Mouse (Mus musculus) left cerebral cortex, adult 9 months (tissue): ENCODE results near the gene Gm266.
A peak's percentile ranks its signal among the peaks of the same experiment; 100 is the strongest.

ENCODE experiments used
- DNase-seq, 2 experiments: peaks; one replicate each; pipeline ENCODE4 v3.0.0; 2022; ENCODE audit warnings: low spot score in 2 of 2

Gm266 gene

DNA sequence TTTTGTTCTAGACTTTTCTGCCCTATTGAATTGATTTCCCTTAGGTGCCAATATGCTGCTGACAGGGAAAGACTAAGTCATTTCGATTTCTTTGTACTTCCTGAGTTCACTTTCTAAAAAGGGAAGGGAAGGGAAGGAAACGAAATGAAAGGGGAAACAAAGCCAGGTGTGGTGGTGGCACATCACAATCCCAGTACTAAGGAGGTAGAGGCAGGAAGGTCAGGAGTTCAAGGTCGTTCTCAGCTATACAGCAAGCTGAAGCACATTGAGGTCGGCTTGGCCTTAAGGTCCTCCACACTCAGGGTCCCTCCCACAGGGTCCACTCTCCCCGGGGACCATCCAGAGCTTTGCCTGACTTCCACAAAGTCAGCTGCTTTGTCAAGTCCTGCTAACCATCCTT is 17.9 kb upstream of the Gm266 start:
- DNase-seq: no peak

DNA sequence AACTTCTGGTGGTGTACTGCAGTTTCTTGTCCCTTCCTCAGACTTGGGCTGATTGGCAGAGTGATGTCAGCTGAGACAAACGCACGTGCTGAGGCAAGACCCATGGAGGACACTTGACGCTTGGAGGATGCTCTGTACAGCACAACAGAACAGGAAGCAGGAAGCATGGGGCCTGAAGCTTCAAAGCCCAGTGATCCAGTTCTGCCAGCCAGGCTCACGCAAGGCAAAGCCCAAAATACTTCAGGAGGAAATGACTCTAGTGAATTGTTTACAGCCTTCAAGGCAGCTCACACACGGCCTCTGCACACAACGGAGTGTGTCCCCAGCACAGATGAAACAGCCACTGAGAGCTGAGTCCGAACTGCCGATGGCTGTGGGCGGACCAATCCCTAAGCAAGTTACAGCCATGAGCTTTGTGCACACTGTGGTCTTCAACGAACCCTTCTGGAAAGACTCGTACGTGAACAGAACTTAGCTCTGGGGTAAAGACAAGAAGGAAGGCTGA is 17.5 kb upstream of the Gm266 start:
- no peak for DNase-seq

DNA sequence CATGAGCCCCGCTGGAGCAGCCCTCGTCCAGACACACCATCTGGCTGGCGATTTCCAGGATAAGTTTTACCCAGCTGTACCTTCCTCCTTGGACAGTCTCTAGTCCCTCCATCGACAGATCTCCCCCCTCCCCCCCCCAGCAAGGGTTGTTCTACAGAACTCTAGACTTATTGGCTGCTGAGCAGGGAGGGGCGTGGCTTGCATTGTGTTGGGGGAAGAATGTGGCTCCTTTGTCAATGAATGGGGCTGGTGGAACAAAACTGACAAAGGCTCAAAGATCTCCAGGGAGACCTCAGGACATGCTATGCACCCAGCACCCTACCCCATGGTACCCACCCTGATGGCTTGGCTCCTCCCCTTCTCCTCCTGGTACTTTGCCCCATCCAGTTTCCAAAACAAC is 15.1 kb upstream of the Gm266 start:
- DNase-seq: no peak

DNA sequence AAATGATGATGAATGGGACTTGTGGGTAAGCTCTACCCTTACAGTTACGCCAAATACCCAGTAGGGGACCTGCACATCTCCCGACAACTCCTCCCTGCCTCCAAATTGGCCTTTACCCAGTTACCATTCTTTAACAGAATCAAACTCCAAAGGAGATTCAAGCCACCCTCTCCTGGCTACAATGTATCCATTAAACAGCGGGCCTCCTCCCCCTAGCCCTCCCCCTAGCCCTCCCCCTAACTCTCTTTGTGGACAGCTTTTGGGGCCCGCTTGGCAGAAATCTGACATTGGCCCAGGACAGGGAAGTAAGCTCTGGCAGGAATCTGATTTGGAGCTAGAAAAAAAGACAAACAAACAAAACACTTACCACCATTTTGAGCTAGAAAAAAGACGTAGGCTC is 14.0 kb upstream of the Gm266 start:
- no peak for DNase-seq

DNA sequence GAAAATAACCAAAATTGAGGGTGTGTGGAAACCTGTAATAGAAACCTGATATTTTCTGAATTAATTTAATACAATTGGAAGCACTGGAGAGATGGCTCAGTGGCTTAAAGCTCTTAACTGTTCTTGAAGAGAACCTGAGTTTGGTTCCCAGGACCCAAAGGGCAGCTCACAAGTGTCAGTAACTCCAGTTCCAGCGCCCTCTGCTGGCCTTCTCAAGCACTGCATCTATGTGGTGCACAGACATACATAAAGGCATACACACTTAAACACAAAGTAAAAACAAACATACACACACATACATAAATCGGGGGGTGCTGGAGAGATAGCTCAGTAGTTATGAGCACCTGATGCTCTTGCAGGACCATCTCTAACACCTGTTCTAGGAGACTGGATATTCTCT is 11.5 kb upstream of the Gm266 start:
- DNase-seq: no peak

DNA sequence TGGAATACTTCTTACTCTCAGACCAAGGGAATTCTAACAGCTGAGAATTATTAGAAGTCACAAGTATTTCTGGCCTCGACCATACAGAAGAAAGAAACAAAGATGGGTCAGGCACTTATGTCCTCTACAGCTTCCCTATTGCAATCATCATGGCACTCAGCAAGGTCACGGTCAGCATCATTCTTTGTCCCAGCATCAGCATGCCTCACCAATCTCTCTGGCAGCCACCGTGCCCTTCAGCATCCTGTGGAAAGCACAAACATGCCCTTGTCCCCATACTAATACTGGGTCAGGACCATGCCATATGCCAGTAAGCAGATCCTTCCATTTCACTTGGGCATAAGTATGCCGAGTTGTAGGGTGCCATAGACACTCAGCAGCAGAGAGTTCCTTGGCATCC is 9.3 kb upstream of the Gm266 start:
- DNase-seq: no peak

DNA sequence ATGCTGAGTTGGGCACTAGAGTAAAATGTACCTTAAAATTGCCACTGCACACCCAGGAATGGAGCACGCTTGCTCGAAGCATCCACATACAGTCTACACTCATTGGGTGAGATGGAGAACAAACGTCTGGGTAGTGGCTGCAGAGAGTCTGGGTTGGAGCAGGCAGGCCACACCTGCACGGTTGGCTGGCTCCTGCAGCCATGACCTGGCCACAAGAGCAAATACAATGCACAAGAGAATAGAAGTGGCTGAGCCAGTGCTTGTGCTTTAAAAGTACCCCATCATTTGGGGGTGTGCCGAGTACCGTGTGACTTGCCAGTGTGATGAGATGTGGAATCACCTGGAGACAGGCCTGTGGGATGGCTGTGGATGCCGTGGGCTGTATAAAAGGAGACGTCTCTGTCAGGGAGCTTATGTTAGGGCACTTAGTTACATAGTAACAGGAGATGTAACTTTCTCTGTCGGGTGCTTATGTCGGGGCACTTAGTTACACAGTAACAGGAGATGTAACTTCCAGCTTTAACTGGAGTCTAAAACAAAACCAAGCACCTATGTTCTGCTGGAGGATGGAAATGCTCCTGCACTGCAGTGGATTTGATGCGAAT is 3.7 kb upstream of the Gm266 start:
- no peak for DNase-seq

DNA sequence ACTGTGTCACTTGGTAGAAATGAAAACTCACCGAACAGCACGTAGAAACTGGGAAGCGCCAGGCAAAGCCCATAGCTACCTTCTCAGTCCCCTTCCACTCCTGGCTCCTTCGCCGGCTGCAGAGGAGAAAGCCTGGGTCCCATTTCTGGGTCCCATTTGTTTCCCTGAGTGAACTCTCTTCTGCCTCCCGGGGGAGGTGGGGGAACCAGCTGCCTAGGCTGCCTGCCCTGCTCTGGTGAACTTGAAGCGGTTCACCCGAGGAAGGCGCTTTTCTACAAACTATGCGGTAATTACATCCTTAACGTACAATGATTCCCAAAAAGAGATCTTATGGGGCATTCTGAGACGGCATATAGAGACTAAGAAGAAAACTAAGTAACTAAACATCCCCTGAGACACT is 832 bp upstream of the Gm266 start:
- DNase-seq: no peak

DNA sequence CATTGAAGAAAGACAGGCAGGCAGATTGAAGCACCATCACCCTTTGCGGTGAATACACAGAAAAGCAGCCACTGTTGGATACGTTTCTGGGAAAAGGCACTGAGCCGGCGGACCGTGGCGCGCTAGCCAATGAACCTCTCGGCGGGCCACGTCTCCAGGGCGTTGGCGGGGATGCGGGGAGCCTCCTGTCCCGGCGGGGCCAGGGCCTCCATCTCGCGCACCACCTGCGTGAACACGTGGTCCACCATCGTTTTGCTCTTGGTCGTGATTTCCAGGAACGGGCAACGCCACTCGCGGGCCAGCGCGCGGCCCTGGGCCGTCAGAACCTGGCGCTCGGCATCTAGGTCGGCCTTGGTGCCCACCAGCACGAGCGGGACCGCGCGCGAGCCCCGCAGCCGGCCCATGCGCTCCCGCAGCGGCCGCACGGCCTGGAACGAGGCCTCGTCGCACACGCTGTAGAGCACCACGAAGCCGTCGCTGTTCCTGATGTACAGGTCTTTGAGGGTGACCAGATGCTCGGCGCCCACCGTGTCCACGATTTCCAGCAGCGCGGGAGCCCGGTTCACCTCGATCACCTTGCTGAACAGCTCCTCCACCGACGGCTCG is 474 bp downstream of the Gm266 start:
- DNase-seq: no peak

DNA sequence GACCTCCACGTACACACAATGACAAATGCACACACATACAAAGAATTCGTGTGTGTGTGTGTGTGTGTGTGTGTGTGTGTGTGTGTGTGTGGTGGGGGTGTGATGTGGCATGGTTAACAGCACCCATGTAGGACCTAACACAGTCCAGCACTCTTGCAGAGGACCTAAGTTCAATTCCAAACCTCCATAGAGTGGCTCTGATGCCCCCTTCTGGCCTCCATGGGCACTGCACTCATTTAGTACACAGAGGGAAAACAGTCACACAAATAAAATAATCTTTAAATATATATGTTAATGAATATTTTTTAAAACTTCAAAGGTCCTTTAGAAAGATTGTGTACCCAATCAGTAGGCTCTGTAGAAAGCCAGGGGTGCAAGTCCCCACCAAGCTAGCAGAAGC is 5.7 kb downstream of the Gm266 start:
- no peak for DNase-seq

DNA sequence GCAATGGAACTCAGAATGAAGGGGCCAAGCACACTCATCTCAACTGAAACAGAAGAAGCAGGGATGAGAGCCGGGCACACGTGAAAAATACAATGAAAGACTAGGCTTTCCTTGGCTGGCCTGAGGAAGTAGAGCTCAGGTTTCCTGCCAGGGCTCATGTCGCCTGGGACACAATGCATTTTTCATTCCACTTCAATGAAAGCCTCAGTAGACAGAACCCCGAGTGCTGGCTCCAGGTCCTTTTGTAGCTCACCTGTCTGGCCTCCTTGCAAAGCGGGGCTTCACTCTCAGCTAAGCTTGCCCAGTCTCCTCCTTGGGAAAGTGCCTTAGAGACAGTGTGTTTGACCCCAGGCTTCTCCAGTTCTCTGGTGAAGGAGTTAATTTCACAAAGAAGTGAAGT is 6.7 kb downstream of the Gm266 start:
- DNase-seq: no peak

DNA sequence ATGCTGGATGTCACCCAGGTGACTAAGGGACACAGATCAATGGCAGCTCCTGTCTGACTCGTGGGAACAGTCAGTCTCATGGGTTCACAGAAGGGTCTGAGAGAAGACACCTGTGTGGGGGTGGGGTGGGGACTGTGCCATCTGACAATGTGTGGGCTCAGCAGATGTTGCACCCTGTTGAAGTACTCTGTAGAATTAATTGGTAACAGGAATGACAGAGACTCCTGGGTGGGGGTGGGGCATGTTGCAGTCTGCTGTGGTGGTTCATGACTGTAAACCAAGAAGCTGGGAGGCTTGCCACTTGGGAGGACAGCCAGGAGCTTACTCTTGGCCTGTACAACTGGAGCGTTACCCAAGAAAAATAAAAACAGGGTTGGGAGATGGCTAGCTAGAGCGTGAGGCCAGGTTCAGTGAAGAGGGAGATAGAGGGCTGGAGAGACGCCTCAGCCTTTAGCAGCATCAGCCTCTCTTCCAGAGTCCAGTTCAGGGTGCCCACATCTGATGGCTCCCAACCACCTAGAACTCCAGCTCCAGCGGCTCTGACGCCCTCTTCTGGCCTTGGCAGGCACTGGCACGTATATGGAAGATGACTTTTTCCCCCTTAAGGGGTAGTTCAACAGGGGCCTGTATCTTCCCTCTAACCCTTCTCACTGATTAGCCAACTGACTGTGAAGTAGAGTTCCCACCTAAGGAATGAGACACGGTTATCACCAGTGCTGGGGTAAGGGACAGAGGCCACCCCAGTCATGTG is 10.6 kb downstream of the Gm266 start:
- peak in 1 of 2 experiments; percentile 21 for DNase-seq

DNA sequence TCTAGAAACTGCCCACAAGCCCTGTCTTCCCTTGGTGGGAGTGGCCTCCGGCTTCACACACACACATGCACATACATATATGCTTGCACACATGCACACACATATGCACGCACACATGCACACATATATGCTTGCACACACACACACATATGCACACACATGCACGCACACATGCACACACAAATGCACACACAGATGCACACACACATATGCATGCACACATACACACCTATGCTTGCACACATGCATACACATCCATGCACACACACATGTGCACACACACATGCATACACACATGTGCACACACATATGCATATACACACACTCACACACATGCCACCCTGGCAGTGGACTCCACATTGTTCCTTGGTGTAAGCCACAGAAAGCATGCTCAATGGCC is 11.2 kb downstream of the Gm266 start:
- DNase-seq: no peak

DNA sequence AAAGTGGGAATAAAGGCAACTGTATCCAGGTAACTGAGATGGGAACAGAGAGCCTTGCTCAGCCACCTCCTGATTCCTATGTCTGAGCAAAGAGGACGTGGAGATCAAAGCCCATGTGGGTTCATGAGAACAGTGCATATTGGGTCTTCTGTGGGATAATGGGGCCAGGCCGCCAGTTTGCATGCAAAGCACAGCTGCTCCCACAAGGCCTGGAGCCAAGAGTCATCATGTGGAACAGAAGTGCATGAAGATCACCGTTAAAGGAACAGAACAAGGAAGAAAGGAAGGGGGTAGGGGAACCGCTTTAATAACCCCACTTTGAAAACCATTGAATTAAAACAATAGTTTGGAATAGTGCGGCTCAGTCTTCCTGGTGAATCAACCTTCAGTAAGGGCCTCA is 12.7 kb downstream of the Gm266 start:
- no peak for DNase-seq

DNA sequence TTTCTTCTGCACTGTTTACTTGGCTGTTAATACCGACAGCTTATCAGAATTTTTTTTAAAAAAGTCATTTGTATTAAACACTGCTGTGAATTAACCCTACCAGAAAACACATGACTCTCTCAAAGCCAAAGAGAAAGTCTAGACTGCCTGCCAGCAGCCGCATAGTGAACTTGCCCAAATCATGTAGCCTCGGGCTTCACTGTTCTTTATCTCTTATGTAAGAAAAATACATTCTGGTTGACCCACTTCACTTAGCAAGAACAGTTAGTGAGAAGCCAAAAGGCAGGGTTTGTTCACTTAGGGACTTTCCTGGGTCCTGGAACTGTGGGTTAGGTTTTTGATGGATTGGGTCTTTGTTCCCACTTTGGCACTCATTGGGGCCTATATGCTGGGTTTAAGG is 13.9 kb downstream of the Gm266 start:
- no peak for DNase-seq

DNA sequence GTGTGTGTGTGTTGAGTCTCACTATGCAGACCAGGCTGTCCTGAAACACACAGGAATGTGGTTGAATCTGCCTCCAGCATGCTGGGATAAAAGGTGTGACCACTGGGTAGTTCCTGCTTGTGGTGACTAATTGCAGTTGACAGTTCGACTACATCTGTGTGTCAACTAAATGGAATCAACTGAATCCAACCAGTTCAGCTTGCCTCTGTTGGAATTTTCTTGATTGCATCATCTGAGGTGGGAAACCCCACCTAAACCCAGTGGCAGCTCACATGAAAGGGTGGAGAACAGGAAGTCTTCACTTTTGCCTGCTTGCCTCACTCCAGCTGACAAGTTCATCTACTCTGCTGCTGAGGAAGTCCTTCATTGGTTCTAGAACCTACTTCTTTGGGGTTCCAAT is 14.5 kb downstream of the Gm266 start:
- no peak for DNase-seq

DNA sequence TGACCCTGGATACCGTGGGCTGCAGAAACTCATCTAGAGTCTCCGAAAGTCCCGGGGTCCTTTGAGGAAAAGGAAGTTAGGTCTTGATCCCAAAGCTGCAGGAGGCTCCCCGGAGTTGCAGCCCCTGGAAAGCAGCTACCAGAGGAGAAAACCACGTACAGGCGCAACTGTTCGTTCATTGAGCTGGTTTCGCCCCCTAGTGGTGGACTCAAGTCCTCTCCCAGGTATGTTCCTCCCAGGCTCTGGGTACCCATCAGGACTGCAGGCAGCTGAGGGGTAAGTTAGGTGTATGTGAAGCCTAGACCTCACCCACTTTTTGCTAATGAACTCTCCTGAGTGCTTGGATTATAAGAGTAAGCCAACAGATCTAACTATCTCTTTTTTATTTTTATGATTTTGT is 16.1 kb downstream of the Gm266 start:
- peak in 1 of 2 experiments; percentile 67 for DNase-seq

DNA sequence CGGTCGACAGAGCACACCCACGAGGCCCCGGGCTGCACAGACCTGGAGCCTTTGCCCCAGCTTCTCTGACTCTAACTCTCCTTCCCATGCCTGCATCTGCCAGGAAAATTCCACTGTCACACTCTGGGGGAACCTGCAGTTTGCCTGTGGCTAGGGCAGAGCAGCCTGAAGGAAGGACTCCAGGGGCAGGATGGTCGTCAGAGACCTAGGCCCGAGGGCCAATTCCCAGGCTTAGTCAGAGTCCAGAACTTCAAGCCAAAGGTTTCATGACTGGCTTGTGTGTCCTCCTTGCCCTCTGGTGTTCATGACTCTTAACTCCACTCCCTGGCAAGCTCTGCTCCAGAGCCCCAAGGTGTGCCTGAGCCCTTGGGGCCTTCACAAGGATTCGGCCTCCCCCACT is 17.4 kb downstream of the Gm266 start:
- no peak for DNase-seq

DNA sequence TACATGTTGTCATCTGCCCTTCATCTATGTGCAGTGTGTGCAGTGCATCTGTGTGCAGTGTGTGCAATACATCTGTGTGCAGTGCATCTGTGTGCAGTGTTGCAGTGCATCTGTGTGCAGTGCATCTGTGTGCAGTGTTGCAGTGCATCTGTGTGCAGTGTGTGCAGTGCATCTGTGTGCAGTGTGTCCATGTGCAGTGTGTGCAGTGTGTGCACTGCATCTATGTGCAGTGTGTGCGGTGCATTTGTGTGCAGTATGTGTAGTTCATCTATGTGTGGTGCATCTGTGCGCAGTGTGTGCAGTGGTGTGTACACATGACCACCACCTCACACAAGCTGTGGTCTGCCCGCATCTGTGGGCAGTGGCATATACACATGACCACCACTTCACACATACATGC is 19.3 kb downstream of the Gm266 start:
- DNase-seq: no peak

DNA sequence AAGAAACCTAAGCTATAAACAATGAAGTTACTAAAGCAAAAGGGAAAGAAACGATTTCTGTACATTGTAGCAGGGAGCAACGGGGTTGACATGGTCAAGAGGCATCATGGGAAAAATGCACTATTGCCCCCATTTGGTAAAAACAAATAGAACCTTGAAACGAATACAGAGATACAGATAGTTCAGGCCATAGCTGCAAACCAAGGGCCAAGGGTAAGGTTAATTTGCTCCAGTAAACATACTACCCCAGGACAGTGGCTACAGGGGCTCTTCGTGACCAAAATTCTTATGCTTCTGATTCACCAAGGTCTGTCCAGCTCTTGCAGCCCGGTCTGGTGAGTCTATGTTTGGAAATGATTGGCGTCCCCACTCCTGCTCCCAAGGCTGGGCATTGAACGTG is 22.1 kb downstream of the Gm266 start:
- no peak for DNase-seq

DNA sequence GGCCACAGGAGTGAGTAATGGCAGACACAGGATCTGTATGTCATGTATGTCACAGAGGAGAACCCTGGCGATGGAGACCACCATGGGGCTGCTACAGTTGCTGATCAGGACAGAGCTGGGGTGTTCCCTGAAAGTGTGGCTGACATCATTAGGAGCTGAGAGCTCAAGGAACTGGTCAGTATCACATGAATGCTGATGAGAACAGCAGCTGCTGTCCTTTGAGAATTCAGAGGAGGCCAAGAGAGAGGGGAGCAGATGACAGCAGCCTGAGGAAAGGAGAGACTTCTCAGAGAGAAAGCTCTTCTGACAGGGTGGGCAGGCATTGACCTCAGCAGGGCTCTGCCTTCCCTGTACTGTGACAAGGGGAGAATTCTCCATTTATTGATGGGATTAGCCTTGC is 27.9 kb downstream of the Gm266 start:
- DNase-seq: no peak

DNA sequence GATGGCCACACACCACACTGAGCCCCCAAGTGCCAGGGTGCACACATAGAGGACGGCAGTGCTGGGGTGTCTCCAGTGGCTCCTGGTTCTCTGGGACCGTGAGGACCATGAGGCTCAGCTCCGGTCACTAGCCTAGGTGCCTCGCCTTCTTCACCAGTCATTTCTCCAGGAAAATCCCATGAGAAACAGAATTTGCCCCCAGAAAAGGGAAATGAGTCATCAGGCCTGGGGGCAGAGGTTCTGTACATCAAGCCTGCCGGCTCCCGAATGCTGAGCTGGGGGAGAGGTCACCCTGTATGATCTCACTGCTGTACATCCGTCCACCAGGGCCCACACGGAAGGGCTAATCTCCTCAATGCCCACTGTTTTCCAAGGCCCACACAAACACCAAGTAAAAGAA is 29.8 kb downstream of the Gm266 start:
- no peak for DNase-seq

DNA sequence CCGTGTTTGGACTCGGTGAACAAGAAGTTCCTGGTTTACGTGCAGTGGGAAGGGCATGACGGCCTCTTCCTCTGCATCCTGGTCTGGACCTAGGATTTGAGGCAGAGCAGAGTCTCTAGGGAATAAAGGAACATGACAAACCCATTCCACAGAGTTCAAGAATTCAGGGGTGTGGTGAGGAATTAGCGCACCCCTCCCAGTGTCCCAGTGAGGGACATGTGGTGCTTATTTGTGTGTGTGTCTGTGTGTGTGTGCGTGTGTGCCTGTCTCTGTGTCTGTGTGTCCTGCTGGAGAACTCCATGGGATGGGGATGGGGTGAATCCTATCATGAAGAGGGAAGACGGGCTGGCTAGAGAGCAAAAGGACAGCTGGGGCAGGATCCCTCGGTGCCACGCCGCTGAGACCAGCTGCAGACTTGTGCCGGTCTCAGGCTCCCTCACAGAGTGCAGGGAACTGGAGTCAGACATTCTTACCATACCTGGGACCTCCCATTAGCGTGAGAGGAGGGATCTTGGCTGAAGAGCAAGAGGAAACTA is 30.2 kb downstream of the Gm266 start:
- DNase-seq: no peak
